Mouse (Mus musculus): ENCODE data around the gene Ifrd2.

Gene Ifrd2

GRCm38 (mm10) chr9:107600745-107601144 is 13.3 kb downstream of the Ifrd2 start:
- DNase-seq: no peak

- no peak for DNase-seq
Measured at GRCm38 (mm10) chr9:107601275-107601674, 13.8 kb downstream of the Ifrd2 start.

- DNase-seq: peak; percentile 74 to 79
Measured at GRCm38 (mm10) chr9:107602068-107602648, 14.7 kb downstream of the Ifrd2 start.

GRCm38 (mm10) chr9:107603251-107603650 is 15.8 kb downstream of the Ifrd2 start:
- no peak for DNase-seq

GRCm38 (mm10) chr9:107605041-107605661 is 17.7 kb downstream of the Ifrd2 start:
- DNase-seq: no peak

GRCm38 (mm10) chr9:107606591-107606990 is 19.1 kb downstream of the Ifrd2 start:
- DNase-seq: no peak

DNA sequence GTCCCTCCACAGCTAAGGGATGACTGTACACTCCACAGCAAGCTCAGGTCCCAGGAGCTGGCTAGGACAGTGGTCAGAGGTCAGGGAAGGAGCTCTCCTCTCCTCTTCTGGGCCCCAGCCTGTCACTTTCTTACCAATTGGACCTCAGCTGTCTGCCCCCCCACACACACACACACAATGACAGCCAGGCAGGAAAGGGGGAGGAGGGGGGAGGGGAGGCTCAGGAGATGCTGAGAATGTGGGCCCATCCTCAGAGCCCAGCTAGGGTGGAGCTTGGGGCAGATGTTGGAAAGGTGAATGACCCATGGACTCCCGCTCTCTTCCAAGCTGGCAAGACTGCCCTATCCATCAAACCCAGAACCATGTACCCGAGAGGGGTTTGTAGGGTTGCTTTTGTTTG is 19.6 kb downstream of the Ifrd2 start:
- DNase-seq: no peak

- DNase-seq: no peak
Measured at GRCm38 (mm10) chr9:107607653-107608245, 20.3 kb downstream of the Ifrd2 start.

GRCm38 (mm10) chr9:107608741-107609432 is 21.4 kb downstream of the Ifrd2 start, which contains the start of gene Sema3b:
TSS of gene Sema3b (minus strand) at chr9:107609229.
- no peak for DNase-seq

DNA sequence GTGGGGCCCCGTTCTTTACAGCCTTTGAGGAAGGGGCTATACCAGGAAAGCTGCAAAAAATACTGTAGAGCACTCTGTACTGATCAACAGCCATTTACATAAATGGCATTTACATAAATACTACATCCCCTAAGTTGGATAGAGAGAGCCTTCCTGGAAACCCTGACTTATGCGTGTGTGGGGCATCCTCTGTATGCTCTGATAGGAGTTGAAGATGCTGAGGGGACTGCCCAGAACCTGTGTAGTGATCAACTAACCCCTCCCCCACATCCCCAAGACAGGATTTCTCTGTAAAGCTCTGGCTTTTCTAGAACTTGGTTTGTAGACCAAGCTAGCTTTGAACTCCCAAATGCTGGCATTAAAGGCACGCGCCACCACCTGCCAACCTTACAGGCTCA is 22.0 kb downstream of the Ifrd2 start:
- no peak for DNase-seq

DNA sequence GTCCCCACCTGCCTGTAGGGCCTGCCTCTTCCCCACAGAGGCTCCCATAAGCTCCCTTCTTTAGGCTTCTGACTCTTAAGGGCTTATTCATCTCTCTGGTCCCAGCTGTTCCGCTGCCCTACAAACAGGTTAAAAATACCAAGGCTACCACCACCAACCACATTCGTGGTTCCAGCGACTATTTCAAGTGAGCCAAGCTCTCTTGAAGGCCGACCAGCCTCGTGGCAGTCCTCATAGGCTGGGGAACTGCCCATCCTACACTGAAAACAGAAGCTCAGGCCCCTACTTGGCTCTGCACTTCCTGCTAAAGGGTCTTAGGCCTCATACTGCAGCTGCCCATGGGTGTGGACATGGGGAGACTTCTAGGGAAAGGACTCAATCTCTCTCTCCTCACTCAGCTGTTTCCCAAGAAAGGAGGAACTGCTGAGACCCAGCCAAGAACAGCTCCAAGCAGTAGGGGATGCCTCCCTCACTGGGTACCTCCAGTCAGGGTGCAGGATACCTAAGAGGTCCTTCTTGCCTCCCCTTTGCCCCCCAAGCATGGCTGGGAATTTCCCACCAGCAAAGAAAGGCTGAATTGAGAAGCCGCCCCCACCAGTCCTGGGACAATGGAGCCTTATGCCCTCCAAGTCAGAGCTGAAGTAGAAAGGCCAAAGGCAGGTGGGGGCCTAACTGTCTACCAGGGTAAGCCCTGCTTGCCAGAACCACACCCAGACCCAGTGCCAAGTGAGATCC is 24.2 kb downstream of the Ifrd2 start:
- no peak for DNase-seq

DNA sequence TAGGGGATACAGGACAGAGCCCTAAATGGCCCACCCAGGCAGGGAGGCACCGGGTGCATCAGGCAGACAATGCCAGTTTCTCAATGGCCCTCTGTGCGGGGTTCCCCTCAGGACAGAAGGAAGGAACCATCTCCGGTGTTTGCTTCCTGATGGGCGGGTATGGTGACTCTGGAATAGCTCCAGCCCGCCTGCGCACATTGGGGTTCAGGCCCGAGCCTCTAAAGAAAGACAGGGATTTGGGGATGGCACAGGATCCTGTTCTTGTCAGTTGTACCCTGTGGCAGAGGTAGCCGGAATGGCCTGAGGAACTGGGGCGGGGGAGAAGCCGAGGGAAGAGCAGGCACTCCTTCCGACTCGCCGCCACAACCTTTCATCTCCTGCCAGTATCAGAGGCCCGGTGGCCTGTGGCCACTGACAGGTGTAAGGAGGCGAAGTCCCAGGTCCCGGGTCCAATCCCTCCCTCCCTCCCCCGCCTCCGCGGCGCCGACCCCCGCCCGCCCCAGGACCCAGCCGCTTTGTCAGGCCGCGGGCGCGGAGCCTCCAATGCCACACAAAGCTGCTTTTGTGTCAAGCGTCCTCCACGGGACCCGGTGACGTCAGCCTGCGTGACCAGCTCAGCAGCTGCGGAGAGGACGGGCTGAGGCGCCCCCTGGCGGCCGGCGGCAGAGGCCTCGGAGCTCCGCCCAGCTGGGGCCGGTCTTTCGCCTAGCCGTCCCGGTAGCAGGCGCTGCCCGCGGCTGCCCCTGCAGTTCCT is 24.9 kb downstream of the Ifrd2 start:
- DNase-seq: peak; percentile 92 to 93

DNA sequence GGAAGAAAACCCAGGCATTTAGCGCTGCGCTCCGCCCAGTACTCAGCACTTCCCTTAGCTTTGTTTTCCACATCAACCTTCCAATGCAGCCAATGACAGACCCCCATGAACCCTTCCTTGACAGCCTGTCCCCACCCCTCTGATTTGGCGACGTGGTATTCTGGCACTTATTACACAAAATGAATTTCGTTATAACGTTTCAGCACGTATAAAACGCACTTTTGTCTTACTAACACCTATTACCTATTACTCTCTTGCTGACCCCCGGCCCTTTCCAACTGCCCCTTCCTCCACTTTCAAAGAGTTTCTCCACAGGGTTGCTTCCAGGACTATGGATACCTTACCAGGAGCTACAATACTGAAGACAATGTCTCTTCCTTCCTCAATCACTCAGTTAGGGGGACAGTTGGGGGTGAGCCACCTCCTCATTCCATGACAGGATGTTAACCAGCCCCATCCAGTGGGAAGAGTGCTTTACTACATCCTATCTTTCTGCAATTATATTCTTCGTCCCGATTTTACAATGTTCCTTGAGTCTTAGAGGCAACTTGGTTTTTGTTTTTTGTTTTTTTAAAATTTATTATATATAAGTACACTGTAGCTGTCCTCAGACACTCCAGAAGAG is 25.6 kb downstream of the Ifrd2 start:
- no peak for DNase-seq

DNA sequence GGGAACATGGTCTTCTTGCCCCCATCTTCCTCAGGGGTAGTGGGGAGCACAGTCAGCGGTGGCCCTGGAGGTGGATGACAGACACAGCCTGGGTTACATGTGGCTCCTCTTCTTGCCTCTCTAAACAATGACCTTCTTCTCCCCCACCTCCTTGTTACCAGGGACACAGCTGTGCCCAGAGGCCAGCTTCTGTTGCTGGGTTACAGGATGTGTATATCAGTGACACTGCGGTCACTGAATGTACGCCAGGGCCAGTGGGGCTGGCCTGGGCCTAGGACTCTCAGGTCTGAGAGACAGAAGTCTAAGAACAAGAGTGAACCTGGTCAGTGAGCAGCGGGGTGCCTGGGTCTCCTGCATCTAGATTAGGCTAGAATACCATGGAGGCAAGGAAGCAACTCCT is 27.6 kb downstream of the Ifrd2 start:
- no peak for DNase-seq

DNA sequence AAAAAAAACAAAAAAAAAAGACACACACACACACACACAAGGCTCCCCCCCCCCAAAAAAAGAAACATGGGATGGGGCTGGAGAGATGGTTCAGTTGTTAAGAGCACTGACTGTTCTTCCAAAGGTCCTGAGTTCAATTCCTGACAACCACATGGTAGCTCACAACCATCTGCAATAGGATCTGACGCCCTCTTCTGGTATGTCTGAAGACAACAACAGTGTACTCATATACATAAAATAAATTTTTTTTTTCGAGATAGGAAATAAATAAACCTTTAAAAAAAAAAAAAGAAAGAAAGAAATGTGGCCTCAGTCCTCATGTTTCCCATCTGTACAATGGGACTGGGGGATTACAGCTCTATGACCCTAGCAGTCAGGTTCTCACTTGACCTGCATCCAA is 30.0 kb downstream of the Ifrd2 start:
- no peak for DNase-seq

- no peak for DNase-seq
Measured at GRCm38 (mm10) chr9:107618098-107618497, 30.7 kb downstream of the Ifrd2 start.

DNA sequence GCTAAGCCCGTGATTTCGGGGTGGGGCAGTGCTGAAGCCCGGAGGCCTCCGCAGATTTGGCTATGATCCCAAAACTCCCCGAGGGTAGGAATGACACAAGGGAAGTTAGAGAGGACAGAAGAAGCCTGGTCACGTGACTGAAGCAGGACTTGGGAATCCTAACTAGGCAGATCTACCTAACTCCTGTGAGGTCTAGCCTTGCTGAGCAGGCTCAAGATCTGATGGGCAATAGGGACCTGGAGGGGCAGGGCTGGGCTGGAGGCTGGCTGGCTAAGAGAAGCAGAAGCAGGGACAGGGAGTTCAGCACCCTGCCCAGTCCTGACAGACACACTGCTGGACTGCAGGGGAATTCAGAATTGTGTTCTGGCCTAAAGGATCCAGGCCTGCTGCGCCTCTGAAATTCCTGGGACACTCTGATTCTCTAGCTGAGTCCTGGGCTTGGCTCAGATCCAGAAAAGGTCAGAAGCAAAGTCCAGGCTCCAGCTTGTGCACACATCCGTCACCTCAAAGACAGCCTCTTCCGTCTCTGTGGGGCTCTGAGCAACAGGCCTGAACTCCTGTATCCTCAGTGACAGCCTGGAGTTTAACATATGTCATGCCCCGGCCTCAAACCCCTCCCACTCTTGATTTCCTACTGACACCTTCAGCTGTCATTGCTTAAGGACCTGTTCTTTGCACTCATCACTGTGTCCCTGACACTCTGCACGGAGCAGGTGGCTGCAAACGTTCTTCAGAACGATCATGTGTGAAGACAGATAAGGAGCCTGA is 31.5 kb downstream of the Ifrd2 start:
- no peak for DNase-seq

- no peak for DNase-seq
Measured at GRCm38 (mm10) chr9:107619546-107619879, 32.1 kb downstream of the Ifrd2 start.

- DNase-seq: no peak
Measured at GRCm38 (mm10) chr9:107620954-107621353, 33.5 kb downstream of the Ifrd2 start.

- peak in 1 of 2 experiments; percentile 73 for DNase-seq
Measured at GRCm38 (mm10) chr9:107624539-107624938, 37.1 kb downstream of the Ifrd2 start.

- DNase-seq: no peak
Measured at GRCm38 (mm10) chr9:107624951-107625350, 37.5 kb downstream of the Ifrd2 start.
